In genomic region chr10:52934615-52935014, GRCm38 (mm10) we compare ENCODE assay signal across 30 mouse cellular contexts.
"Had no signal": no experiment of that assay in that cellular context is flagged by ENCODE, and none has a peak within 500 bp of the region (broad histone marks: within the 10 kb centered on the region; RNA-seq: fewer than 3 reads in every experiment).

No protein-coding gene starts in this region.

- ATAC-seq: liver, embryonic 12.5 days; liver, postnatal 0 days; lung, postnatal 0 days; midbrain, embryonic 13.5 days; midbrain, embryonic 15.5 days; midbrain, embryonic 16.5 days had no signal

- H3K27ac ChIP-seq: limb, embryonic 10.5 days; limb, embryonic 12.5 days; limb, embryonic 13.5 days; limb, embryonic 15.5 days; liver, embryonic 12.5 days; liver, embryonic 13.5 days; liver, embryonic 14.5 days; liver, embryonic 15.5 days; lung, embryonic 15.5 days; macrophage; midbrain, embryonic 10.5 days; midbrain, embryonic 12.5 days; midbrain, embryonic 13.5 days; midbrain, embryonic 15.5 days; neural tube, embryonic 12.5 days had no signal

- H3K4me1 ChIP-seq: limb, embryonic 10.5 days; limb, embryonic 12.5 days; limb, embryonic 13.5 days; limb, embryonic 15.5 days; liver, embryonic 12.5 days; liver, embryonic 13.5 days; liver, embryonic 15.5 days; lung, embryonic 15.5 days; megakaryocyte, embryonic 14.5 days; midbrain, embryonic 10.5 days; midbrain, embryonic 12.5 days; midbrain, embryonic 13.5 days; neural tube, embryonic 12.5 days had no signal

- DNase-seq: left cerebral cortex, postnatal 4 days; liver; liver, embryonic 13.5 days; liver, postnatal 0 days; lung, adult 18-20 months; lung, adult 2 months; lung, embryonic 14.5 days; lung, postnatal 10 days; lung, postnatal 14 days; lung, postnatal 36 days; lung, postnatal 4 days; midbrain, embryonic 14.5 days had no signal

- H3K4me3 ChIP-seq: limb, embryonic 10.5 days; limb, embryonic 12.5 days; limb, embryonic 13.5 days; limb, embryonic 15.5 days; liver, embryonic 12.5 days; liver, embryonic 13.5 days; liver, embryonic 15.5 days; lung, embryonic 15.5 days; megakaryocyte, embryonic 14.5 days; midbrain, embryonic 10.5 days; midbrain, embryonic 12.5 days; midbrain, embryonic 13.5 days; midbrain, embryonic 15.5 days; myocyte; neural tube, embryonic 12.5 days had no signal

- H3K27me3 ChIP-seq: limb, embryonic 12.5 days; limb, embryonic 13.5 days; limb, embryonic 15.5 days; liver, embryonic 12.5 days; liver, embryonic 13.5 days; liver, embryonic 15.5 days; lung, embryonic 15.5 days; megakaryocyte, embryonic 14.5 days; midbrain, embryonic 12.5 days; midbrain, embryonic 13.5 days; midbrain, embryonic 15.5 days; neural tube, embryonic 12.5 days had no signal
